Mouse (Mus musculus): Measurements from ENCODE around the gene Cnrip1. TPM values are rescaled to one million over a fixed set of nuclear protein-coding genes. Genes with fewer than 3 reads are reported as not detected.

The Cnrip1 gene
- 6.8 TPM for total RNA-seq (2023)

DNA sequence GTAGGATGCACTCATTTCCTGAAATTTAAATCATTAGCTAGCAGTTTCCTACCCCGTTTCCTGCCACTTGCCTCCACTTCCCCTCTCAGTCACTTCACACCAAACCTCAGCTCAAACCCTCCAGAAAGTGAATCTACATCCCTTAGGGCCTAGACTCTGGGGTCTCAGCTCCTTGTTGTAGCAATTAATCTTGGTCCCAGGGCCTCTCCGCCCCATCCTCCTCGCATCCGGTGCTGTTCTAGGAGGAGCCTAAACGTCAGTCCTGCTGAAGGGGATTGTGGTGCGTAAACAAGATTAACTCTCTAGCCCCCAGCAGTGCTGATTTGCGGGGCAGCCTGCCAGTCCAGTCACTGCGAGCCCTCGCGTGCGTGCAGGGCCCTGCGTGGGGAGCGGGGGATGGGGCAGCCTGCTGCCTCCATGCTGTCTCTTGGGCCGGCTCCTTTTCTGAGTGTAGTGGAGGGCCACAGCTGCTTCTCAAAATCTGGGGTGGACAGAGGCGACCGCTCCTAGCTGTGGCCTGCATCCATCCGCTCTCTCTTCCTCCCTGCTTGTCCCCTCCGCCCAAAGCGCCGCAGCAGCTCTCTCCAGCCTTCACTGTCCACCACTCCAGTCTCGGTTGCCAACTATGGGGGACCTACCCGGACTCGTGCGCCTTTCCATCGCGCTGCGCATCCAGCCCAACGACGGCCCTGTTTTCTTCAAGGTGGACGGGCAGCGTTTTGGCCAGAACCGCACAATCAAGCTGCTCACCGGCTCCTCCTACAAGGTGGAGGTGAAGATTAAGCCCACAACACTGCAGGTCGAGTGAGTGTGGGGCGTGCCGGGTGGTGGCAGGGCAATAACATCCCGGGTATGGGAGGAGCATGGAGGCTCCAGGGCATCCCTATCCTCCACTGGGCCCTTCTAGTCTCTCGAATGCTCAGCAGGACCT, at the start of gene Cnrip1, which contains the start of gene Plek:
Gene Cnrip1 (plus strand): TSS at position 42 of the 931 bp plus-strand sequence.
Gene Plek (minus strand): TSS at position 837 of the 931 bp plus-strand sequence.

Other genes with a start within 250 kb of the Cnrip1 start
- 1.7 TPM for gene Fbxo48, start 100.2 kb upstream of the Cnrip1 start, total RNA-seq (2023)
- 16.5 TPM for gene Plek, start 795 bp downstream of the Cnrip1 start, total RNA-seq (2023)
- gene Ppp3r1, start 107.7 kb downstream of the Cnrip1 start, total RNA-seq (2023): 73.5 TPM
- gene Wdr92, start 130.5 kb downstream of the Cnrip1 start, total RNA-seq (2023): 8.1 TPM
- 31.8 TPM for gene Pno1, start 160.0 kb downstream of the Cnrip1 start, total RNA-seq (2023)
- gene C1d, start 206.0 kb downstream of the Cnrip1 start, total RNA-seq (2023): 29.1 TPM